Mouse (Mus musculus): ENCODE measurements around the gene Rnf113a2. TPM values are rescaled to one million over a fixed set of nuclear protein-coding genes. Genes with fewer than 3 reads are reported as not detected.

Gene Rnf113a2
- polyA plus RNA-seq, 1 experiment from 2014 or later, result 21.0 TPM

DNA sequence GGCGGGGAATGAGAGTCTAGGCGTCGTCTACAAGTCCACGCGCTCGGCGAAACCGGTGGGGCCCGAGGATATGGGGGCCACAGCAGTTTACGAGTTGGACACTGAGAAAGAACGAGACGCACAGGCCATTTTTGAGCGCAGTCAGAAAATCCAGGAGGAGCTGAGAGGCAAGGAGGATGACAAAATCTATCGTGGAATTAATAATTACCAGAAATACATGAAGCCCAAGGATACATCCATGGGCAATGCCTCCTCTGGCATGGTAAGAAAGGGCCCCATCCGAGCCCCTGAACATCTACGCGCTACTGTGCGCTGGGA is 568 bp downstream of the Rnf113a2 start:
- peaks cover 7% of the 10 kb centered on the region; the same call in 1 of the 2 replicates for H3K4me1 ChIP-seq (replicated peaks)
- 36% methylated on average over 18 of the region's 18 CpGs for WGBS
- no peaks in the 10 kb centered on the region for H3K9me3 ChIP-seq
- peak overlapping the region; percentile 84 for H3K27ac ChIP-seq (replicated peaks)
- peak overlapping the region; percentile 59 for H3K4me3 ChIP-seq
- no peak for ATAC-seq (ENCODE audit: low FRiP score, low read depth)
- H3K9ac ChIP-seq, result peak overlapping the region; percentile 51
- no peaks in the 10 kb centered on the region for H3K27me3 ChIP-seq
- H3K36me3 ChIP-seq, result no peaks in the 10 kb centered on the region
- peak overlapping the region; percentile 82 for H3K4me2 ChIP-seq

DNA sequence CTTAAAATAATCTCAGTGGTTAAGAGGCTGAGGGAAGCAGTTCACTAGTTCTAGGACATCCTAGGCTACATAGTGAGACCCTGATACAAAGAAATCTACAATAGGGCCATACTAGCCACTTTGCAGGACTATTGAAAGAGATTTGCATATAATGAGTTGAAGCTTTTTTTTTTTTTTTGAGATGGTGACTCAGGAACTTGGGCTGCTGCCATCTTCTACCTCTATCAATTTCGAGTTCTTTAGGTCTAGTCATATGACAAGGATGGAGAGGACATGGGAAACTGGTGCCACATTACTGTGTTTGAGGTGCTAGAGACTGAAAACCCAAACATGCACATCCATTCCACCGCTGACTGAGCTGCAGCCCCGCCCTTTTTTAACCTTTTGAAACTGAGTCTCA is 7.0 kb downstream of the Rnf113a2 start:
- no peak overlapping the region for H3K9ac ChIP-seq
- 0 out of 2 replicates have a peak, but pooled peaks cover 5% of the 10 kb centered on the region for H3K36me3 ChIP-seq
- no peak overlapping the region for H3K4me3 ChIP-seq
- H3K4me2 ChIP-seq, result no peak overlapping the region
- no peaks in the 10 kb centered on the region for H3K9me3 ChIP-seq
- no peaks in the 10 kb centered on the region for H3K27me3 ChIP-seq
- H3K4me1 ChIP-seq (replicated peaks), result no peaks in the 10 kb centered on the region
- WGBS, result 53% methylated on average over 3 of the region's 3 CpGs
- no peak for ATAC-seq (ENCODE audit: low FRiP score, low read depth)
- H3K27ac ChIP-seq (replicated peaks), result no peak overlapping the region

DNA sequence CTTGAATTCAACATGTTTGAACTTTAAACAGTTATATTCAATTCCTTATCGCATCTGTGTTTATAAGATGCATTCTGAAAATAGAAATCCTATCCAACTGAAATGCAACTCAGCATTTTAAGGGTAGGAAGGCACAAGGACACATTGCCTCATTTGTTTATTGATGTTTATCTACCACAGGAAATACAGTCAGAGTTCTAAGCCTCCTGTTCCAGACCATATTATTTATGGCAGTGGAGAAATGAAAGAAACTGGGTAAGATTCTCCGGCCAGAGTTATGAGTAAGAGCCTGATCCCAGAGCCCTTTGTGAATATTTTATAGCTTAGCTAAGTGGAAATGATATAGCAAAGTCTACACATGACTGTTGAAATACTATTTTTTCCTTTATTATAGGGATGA is 12.8 kb downstream of the Rnf113a2 start:
- Histone ChIP-seq H3K36me3 (peaks cover 34% of the 10 kb centered on the region), H3K4me2 (no peak overlapping the region), H3K4me3 (no peak overlapping the region), H3K4me1 (replicated peaks) (no peaks in the 10 kb centered on the region), H3K27me3 (no peaks in the 10 kb centered on the region), H3K9me3 (no peaks in the 10 kb centered on the region), H3K9ac (no peak overlapping the region), H3K27ac (replicated peaks) (no peak overlapping the region)
- WGBS, result 93% methylated on average over 2 of the region's 2 CpGs
- ATAC-seq (ENCODE audit: low FRiP score, low read depth), result no peak

DNA sequence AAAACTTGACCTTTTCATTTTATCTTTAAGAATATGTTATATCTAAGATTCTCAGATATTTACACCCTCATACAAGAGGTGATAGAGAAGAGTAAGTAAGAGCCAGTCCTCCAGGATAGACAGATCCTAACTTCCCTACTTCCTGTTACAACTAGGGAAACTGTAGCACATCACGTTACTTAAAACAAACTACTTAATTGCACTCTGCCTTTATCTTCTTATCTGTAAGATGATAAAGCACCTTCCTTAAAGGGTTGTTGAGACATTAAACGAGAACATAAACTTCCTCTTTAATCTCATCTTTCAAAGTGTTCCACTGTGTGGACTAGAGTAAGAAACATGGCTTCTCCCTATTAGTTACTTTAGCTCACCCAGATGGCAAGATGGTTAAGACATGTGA is 21.7 kb downstream of the Rnf113a2 start:
- Histone ChIP-seq H3K9me3 (no peaks in the 10 kb centered on the region), H3K4me3 (no peak overlapping the region), H3K27me3 (no peaks in the 10 kb centered on the region), H3K27ac (replicated peaks) (no peak overlapping the region), H3K4me2 (no peak overlapping the region), H3K4me1 (replicated peaks) (no peaks in the 10 kb centered on the region), H3K9ac (no peak overlapping the region), H3K36me3 (peaks cover 16% of the 10 kb centered on the region; the same call in 1 of the 2 replicates)
- 85% methylated on average over 2 of the region's 2 CpGs for WGBS
- no peak for ATAC-seq (ENCODE audit: low FRiP score, low read depth)

DNA sequence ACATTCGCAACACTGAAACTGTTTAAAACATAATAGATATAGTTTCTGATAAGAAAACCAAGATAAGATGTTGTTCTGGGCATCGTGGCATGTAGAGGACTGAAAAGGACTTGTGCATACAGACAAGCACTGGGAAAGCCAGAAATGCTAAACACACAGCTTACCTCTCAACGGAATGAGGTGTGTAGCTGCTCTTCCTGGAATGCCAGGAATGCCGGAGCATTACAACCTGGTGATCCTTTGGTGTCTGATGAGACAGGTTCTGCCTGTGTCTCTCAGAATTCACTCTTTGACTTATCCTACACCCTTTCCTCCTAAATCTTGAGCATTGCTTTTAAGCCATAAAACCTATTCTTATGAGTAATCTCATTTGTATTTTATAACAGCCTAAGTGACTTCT is 25.5 kb downstream of the Rnf113a2 start:
- Histone ChIP-seq H3K27ac (replicated peaks) (no peak overlapping the region), H3K4me2 (no peak overlapping the region), H3K9ac (no peak overlapping the region), H3K36me3 (peaks cover 7% of the 10 kb centered on the region; the same call in 1 of the 2 replicates), H3K4me1 (replicated peaks) (no peaks in the 10 kb centered on the region), H3K27me3 (no peaks in the 10 kb centered on the region), H3K9me3 (no peaks in the 10 kb centered on the region), H3K4me3 (no peak overlapping the region)
- 76% methylated on average over 4 of the region's 4 CpGs for WGBS
- ATAC-seq (ENCODE audit: low FRiP score, low read depth), result no peak

DNA sequence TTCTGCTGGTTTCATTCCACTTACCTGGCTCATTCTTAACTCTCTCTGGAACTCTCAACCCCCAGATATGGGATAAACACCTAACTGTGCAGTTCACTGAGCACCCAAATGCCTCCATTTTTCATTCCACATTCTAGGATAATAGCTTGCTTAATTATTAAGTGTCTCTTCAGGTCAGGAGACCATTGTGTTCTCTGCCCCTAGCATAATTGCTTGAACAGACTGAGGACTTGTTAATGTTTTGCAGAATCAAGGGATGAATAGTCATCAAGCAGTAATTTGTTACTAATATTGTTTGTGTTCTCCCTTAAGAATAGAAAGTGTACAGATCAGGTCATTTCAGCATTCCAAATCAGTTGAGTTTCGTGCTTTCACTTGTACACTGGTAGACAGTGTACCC is 30.4 kb downstream of the Rnf113a2 start:
- Histone ChIP-seq H3K27ac (replicated peaks) (no peak overlapping the region), H3K4me1 (replicated peaks) (peaks cover 19% of the 10 kb centered on the region), H3K9me3 (no peaks in the 10 kb centered on the region), H3K27me3 (no peaks in the 10 kb centered on the region), H3K9ac (no peak overlapping the region), H3K36me3 (no peaks in the 10 kb centered on the region), H3K4me2 (no peak overlapping the region), H3K4me3 (no peak overlapping the region)
- ATAC-seq (ENCODE audit: low FRiP score, low read depth), result no peak
- 71% methylated on average over 1 of the region's 1 CpGs for WGBS

DNA sequence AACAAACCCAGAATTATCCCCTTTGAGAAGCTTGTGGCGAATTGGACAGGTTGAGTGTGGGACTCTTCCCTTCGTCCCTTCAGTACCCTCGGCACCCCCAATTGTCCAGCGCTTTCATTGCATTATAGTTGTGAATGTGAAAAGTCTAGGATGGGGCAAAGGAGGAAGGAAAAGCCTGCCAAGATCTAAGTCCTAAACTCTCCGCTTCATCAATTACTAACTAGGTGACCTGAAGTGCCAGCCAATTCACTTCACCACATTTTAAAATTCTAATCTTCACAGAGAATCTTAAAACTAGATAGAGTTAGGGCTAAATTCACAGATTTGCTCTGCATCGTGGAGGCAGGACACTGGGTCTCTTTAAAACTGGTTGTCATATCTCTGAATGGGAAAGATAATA is 31.2 kb downstream of the Rnf113a2 start:
- Histone ChIP-seq H3K27ac (replicated peaks) (no peak overlapping the region), H3K27me3 (no peaks in the 10 kb centered on the region), H3K4me2 (no peak overlapping the region), H3K36me3 (no peaks in the 10 kb centered on the region), H3K9ac (no peak overlapping the region), H3K9me3 (no peaks in the 10 kb centered on the region), H3K4me1 (replicated peaks) (peaks cover 27% of the 10 kb centered on the region), H3K4me3 (no peak overlapping the region)
- 92% methylated on average over 6 of the region's 6 CpGs for WGBS
- no peak for ATAC-seq (ENCODE audit: low FRiP score, low read depth)

DNA sequence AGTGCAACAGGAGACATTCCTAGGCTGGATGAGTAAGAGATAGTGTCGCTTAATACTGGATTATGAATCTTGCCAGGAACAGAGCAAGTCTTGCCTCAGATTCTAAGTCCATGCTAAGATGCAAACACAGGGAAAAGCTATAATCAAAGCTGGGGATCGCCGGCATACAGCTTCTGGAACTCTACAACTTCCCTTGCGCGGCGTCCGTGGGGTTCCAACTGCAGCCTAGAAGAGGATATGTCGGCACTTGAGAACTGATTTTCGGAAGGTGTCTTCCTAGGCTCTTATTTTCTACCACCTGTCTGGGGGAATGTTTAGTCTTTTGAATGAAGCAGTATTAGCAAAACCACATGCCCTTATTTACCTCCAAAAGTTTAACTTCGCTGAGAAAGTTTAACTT is 32.9 kb downstream of the Rnf113a2 start:
- Histone ChIP-seq H3K27me3 (no peaks in the 10 kb centered on the region), H3K4me3 (peak overlapping the region; percentile 59), H3K4me2 (peak overlapping the region; percentile 97), H3K36me3 (no peaks in the 10 kb centered on the region), H3K9me3 (no peaks in the 10 kb centered on the region), H3K9ac (peak overlapping the region; percentile 67; the same call in 1 of the 2 replicates), H3K4me1 (replicated peaks) (peaks cover 27% of the 10 kb centered on the region), H3K27ac (replicated peaks) (0 out of 2 replicates have a peak overlapping the region, but pooled peaks have one; percentile 85)
- WGBS, result 51% methylated on average over 10 of the region's 10 CpGs
- ATAC-seq (ENCODE audit: low FRiP score, low read depth), result no peak

DNA sequence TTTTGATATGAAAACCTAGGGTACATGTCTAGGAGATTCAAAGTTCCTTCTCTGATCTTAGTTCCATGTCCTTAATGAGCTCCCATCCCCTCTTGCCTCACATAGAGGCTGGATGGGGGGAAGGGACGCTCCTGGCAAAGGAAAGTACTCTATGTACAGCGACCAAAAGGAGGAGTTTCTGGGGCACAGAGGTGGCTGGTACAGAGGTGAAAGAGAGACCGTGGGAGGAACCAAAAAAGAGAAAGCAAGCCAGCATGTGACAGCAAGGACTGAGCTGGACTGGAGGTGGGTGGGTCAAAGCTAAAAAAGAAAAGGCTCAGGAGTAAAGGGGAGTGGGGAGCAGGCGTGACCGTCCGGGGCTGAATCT is 33.3 kb downstream of the Rnf113a2 start:
- peak overlapping the region; percentile 97 for H3K4me2 ChIP-seq
- H3K9me3 ChIP-seq, result no peaks in the 10 kb centered on the region
- peak overlapping the region; percentile 59 for H3K4me3 ChIP-seq
- no peaks in the 10 kb centered on the region for H3K36me3 ChIP-seq
- no peak; the same call in 1 of the 2 replicates for ATAC-seq (ENCODE audit: low FRiP score, low read depth)
- WGBS, result 0% methylated on average over 6 of the region's 6 CpGs
- H3K4me1 ChIP-seq (replicated peaks), result peaks cover 27% of the 10 kb centered on the region
- H3K9ac ChIP-seq, result peak overlapping the region; percentile 67
- H3K27ac ChIP-seq (replicated peaks), result peak overlapping the region; percentile 85
- H3K27me3 ChIP-seq, result no peaks in the 10 kb centered on the region

DNA sequence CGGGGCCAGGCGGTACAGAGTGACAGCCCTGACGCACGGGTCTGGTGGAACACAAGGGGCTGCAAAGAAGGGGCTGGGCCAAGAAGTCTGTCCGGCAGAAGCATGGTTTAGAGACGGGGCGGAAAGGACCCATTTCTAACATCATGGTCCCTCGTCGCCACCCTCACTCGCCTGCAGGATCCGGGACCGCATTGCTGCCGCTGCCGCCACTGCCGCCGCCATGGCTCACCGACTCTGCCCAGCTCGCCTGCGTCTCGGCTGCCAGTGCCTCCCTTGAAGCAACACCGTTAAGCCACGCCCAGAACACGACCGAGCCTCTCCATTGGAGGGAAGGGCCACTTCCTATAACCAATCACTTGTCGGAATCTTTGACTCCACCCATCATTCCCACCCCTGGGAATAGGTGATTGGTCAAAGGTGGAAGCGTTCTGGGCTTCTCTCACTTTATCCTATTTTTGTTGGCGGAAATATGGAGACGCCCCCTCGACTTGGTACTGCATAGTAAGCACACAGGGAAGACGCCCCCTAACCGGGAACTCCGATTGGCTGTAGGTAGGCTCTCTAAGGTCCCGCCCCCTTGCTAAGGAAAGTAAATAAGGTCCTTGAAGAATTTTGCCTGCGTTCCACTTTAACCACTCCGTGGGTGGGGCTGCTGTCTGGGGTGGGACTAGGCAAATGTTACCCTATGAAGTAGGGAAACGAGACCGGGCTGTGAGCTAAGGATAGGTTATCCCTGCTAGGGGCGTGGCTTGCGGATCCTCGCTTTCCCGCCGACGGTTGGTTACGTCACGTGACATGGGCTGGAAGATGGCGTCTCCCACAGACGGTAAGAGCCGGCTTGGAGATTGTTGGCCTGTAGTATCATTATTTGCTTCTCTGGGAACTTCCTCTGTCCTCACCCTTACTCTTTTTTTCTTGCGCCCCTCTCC is 34.0 kb downstream of the Rnf113a2 start, which contains the start of the genes Aldh6a1 and Lin52:
Gene Aldh6a1 (minus strand): TSS at position 287 of the 929 bp plus-strand sequence.
Gene Lin52 (plus strand): TSS at position 705 of the 929 bp plus-strand sequence.
- Histone ChIP-seq H3K4me2 (peak within 1 kb of the TSS; percentile 97), H3K9ac (peak within 1 kb of the TSS; percentile 67), H3K36me3 (no peaks in the 10 kb centered on the region), H3K4me1 (replicated peaks) (peaks cover 27% of the 10 kb centered on the region), H3K4me3 (peak within 1 kb of the TSS; percentile 59), H3K27me3 (no peaks in the 10 kb centered on the region), H3K27ac (replicated peaks) (peak within 1 kb of the TSS; percentile 85), H3K9me3 (no peaks in the 10 kb centered on the region)
- whole genome bisulfite sequencing, result under 1% methylated on average over 49 of the region's 49 CpGs
- ATAC-seq (ENCODE audit: low FRiP score, low read depth), result peak; percentile 99

DNA sequence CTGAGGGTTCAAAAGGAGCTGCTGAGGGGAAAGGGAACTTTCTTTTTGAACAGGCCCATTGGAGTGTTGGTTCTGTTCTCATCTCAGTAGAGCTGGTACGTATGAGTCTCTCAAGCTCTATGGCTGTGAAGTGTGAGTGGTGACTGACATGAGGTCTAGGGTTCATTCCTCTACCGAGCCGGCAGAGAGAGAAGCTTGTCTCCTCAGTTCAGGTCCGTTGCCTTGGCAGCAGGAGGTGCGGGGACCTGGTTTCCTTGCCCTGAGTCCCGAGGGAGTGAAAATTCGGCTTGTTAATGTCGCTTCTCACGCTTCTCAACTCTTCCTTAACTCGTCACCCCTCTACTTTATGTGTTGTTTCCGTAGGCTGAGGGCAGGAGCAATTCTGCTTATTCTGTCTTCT is 34.8 kb downstream of the Rnf113a2 start:
- Histone ChIP-seq H3K4me1 (replicated peaks) (peaks cover 27% of the 10 kb centered on the region), H3K9me3 (no peaks in the 10 kb centered on the region), H3K4me3 (peak overlapping the region; percentile 59), H3K27me3 (no peaks in the 10 kb centered on the region), H3K4me2 (peak overlapping the region; percentile 97), H3K36me3 (0 out of 2 replicates have a peak, but pooled peaks cover under 1% of the 10 kb centered on the region), H3K27ac (replicated peaks) (peak overlapping the region; percentile 85), H3K9ac (peak overlapping the region; percentile 50)
- ATAC-seq (ENCODE audit: low FRiP score, low read depth), result no peak
- 1% methylated on average over 11 of the region's 11 CpGs for WGBS

DNA sequence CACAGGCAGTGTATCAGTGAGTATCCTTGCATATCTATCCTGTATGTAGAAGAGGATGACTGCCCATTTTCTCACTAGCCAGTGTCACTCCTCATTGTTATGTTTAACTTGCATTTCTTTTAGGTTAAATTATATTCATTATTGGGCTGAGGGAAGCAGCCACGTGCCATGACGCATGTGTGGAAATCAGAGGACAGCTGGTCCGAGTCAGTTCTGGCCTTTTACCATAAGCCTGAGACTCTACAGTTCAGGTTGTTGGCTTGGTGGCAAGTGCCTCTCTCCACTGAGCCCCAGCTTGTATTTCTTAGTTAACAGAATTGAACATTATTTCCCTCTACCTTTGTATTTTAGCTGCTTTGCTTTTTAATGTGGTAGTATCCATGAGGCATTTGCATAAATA is 39.9 kb downstream of the Rnf113a2 start:
- Histone ChIP-seq H3K4me1 (replicated peaks) (peaks cover 13% of the 10 kb centered on the region), H3K9me3 (no peaks in the 10 kb centered on the region), H3K4me2 (no peak overlapping the region), H3K9ac (no peak overlapping the region), H3K27me3 (no peaks in the 10 kb centered on the region), H3K36me3 (peaks cover 33% of the 10 kb centered on the region), H3K4me3 (no peak overlapping the region), H3K27ac (replicated peaks) (no peak overlapping the region)
- ATAC-seq (ENCODE audit: low FRiP score, low read depth), result no peak
- 92% methylated on average over 3 of the region's 3 CpGs for WGBS
